Mouse (Mus musculus): ENCODE results near the gene Rnf220.
A peak's percentile ranks its signal among the peaks of the same experiment; 100 is the strongest.

The Rnf220 gene

GRCm38 (mm10) chr4:117476355-117476754 is 20.5 kb downstream of the Rnf220 start:
- peaks cover 12% of the 10 kb centered on the region for H3K27me3 ChIP-seq (ENCODE audit: insufficient read depth, low read length)
- no peak for TF ChIP-seq CTCF (conservative IDR thresholded peaks at IDR 0.05; ENCODE audit: low read length)
- no peak for TF ChIP-seq NANOG (IDR thresholded peaks at IDR 0.05; ENCODE audit: borderline replicate concordance, low read length)
- TF ChIP-seq POU5F1 (IDR thresholded peaks at IDR 0.05; ENCODE audit: borderline replicate concordance, low read length) = no peak
- H3K4me3 ChIP-seq (replicated peaks; ENCODE audit: low read length) = no peak overlapping the region
- no peaks in the 10 kb centered on the region for H3K9me3 ChIP-seq (ENCODE audit: low read length)
- no peaks in the 10 kb centered on the region; the same call in 1 of the 2 replicates for H3K36me3 ChIP-seq (ENCODE audit: insufficient read depth, low read length)
- H3K4me1 ChIP-seq (replicated peaks; ENCODE audit: low read depth, low read length) = peaks cover 62% of the 10 kb centered on the region

GRCm38 (mm10) chr4:117473985-117474354 is 22.9 kb downstream of the Rnf220 start:
- Histone ChIP-seq H3K9me3 (ENCODE audit: low read length) (no peaks in the 10 kb centered on the region), H3K4me1 (replicated peaks; ENCODE audit: low read depth, low read length) (peaks cover 40% of the 10 kb centered on the region), H3K27me3 (ENCODE audit: insufficient read depth, low read length) (peaks cover 7% of the 10 kb centered on the region), H3K4me3 (replicated peaks; ENCODE audit: low read length) (peak overlapping the region; percentile 55; the same call in 1 of the 2 replicates), H3K36me3 (ENCODE audit: insufficient read depth, low read length) (peaks cover 4% of the 10 kb centered on the region)
- TF ChIP-seq POU5F1 (IDR thresholded peaks at IDR 0.05; ENCODE audit: borderline replicate concordance, low read length) (no peak), NANOG (IDR thresholded peaks at IDR 0.05; ENCODE audit: borderline replicate concordance, low read length) (no peak), CTCF (conservative IDR thresholded peaks at IDR 0.05; ENCODE audit: low read length) (no peak)

- H3K36me3 ChIP-seq (ENCODE audit: insufficient read depth, low read length) = peaks cover 4% of the 10 kb centered on the region
- H3K9me3 ChIP-seq (ENCODE audit: low read length) = no peaks in the 10 kb centered on the region
- peaks cover 40% of the 10 kb centered on the region for H3K4me1 ChIP-seq (replicated peaks; ENCODE audit: low read depth, low read length)
- H3K4me3 ChIP-seq (replicated peaks; ENCODE audit: low read length) = peak overlapping the region; percentile 55
- TF ChIP-seq NANOG (IDR thresholded peaks at IDR 0.05; ENCODE audit: borderline replicate concordance, low read length) (no peak), CTCF (conservative IDR thresholded peaks at IDR 0.05; ENCODE audit: low read length) (no peak), POU5F1 (IDR thresholded peaks at IDR 0.05; ENCODE audit: borderline replicate concordance, low read length) (no peak)
- H3K27me3 ChIP-seq (ENCODE audit: insufficient read depth, low read length) = peaks cover 7% of the 10 kb centered on the region
Measured at GRCm38 (mm10) chr4:117473291-117473984, 23.4 kb downstream of the Rnf220 start.

GRCm38 (mm10) chr4:117469471-117469870 is 27.4 kb downstream of the Rnf220 start:
- Histone ChIP-seq H3K27me3 (ENCODE audit: insufficient read depth, low read length) (no peaks in the 10 kb centered on the region), H3K36me3 (ENCODE audit: insufficient read depth, low read length) (peaks cover 4% of the 10 kb centered on the region; the same call in 1 of the 2 replicates), H3K4me3 (replicated peaks; ENCODE audit: low read length) (no peak overlapping the region), H3K9me3 (ENCODE audit: low read length) (no peaks in the 10 kb centered on the region), H3K4me1 (replicated peaks; ENCODE audit: low read depth, low read length) (peaks cover 32% of the 10 kb centered on the region)
- TF ChIP-seq NANOG (IDR thresholded peaks at IDR 0.05; ENCODE audit: borderline replicate concordance, low read length) = no peak

GRCm38 (mm10) chr4:117467936-117468335 is 28.9 kb downstream of the Rnf220 start:
- H3K4me3 ChIP-seq (replicated peaks; ENCODE audit: low read length) = no peak overlapping the region
- no peaks in the 10 kb centered on the region for H3K9me3 ChIP-seq (ENCODE audit: low read length)
- H3K4me1 ChIP-seq (replicated peaks; ENCODE audit: low read depth, low read length) = peaks cover 17% of the 10 kb centered on the region
- H3K27me3 ChIP-seq (ENCODE audit: insufficient read depth, low read length) = no peaks in the 10 kb centered on the region
- peaks cover 4% of the 10 kb centered on the region; the same call in 1 of the 2 replicates for H3K36me3 ChIP-seq (ENCODE audit: insufficient read depth, low read length)
- TF ChIP-seq CTCF (conservative IDR thresholded peaks at IDR 0.05; ENCODE audit: low read length) = no peak

GRCm38 (mm10) chr4:117449151-117449550 is 47.7 kb downstream of the Rnf220 start:
- peaks cover 9% of the 10 kb centered on the region for H3K4me1 ChIP-seq (replicated peaks; ENCODE audit: low read depth, low read length)
- TF ChIP-seq CTCF (conservative IDR thresholded peaks at IDR 0.05; ENCODE audit: low read length) = no peak
- no peak for TF ChIP-seq NANOG (IDR thresholded peaks at IDR 0.05; ENCODE audit: borderline replicate concordance, low read length)
- no peak for TF ChIP-seq POU5F1 (IDR thresholded peaks at IDR 0.05; ENCODE audit: borderline replicate concordance, low read length)
- H3K36me3 ChIP-seq (ENCODE audit: insufficient read depth, low read length) = no peaks in the 10 kb centered on the region
- no peak overlapping the region for H3K4me3 ChIP-seq (replicated peaks; ENCODE audit: low read length)
- H3K9me3 ChIP-seq (ENCODE audit: low read length) = no peaks in the 10 kb centered on the region
- no peaks in the 10 kb centered on the region for H3K27me3 ChIP-seq (ENCODE audit: insufficient read depth, low read length)

GRCm38 (mm10) chr4:117447926-117448325 is 48.9 kb downstream of the Rnf220 start:
- Histone ChIP-seq H3K36me3 (ENCODE audit: insufficient read depth, low read length) (no peaks in the 10 kb centered on the region), H3K4me1 (replicated peaks; ENCODE audit: low read depth, low read length) (peaks cover 15% of the 10 kb centered on the region), H3K4me3 (replicated peaks; ENCODE audit: low read length) (no peak overlapping the region), H3K9me3 (ENCODE audit: low read length) (no peaks in the 10 kb centered on the region), H3K27me3 (ENCODE audit: insufficient read depth, low read length) (no peaks in the 10 kb centered on the region)
- TF ChIP-seq CTCF (conservative IDR thresholded peaks at IDR 0.05; ENCODE audit: low read length) (no peak), POU5F1 (IDR thresholded peaks at IDR 0.05; ENCODE audit: borderline replicate concordance, low read length) (no peak), NANOG (IDR thresholded peaks at IDR 0.05; ENCODE audit: borderline replicate concordance, low read length) (no peak)

GRCm38 (mm10) chr4:117445516-117446207 is 51.2 kb downstream of the Rnf220 start:
- TF ChIP-seq CTCF (conservative IDR thresholded peaks at IDR 0.05; ENCODE audit: low read length) (no peak), POU5F1 (IDR thresholded peaks at IDR 0.05; ENCODE audit: borderline replicate concordance, low read length) (no peak), NANOG (IDR thresholded peaks at IDR 0.05; ENCODE audit: borderline replicate concordance, low read length) (no peak)

More at GRCm38 (mm10) chr4:117445516-117446207, 51.2 kb downstream of the Rnf220 start:
- Histone ChIP-seq H3K36me3 (ENCODE audit: insufficient read depth, low read length) (no peaks in the 10 kb centered on the region), H3K4me1 (replicated peaks; ENCODE audit: low read depth, low read length) (peaks cover 15% of the 10 kb centered on the region), H3K9me3 (ENCODE audit: low read length) (no peaks in the 10 kb centered on the region), H3K4me3 (replicated peaks; ENCODE audit: low read length) (no peak overlapping the region), H3K27me3 (ENCODE audit: insufficient read depth, low read length) (no peaks in the 10 kb centered on the region)
